Mouse (Mus musculus) hindbrain, embryonic 16.5 days (tissue): Measurements from ENCODE around the gene Cpox. TPM values are rescaled to one million over a fixed set of nuclear protein-coding genes. Genes with fewer than 3 reads are reported as not detected.

Experiments
- ATAC-seq: fragments of 200-750 bp; cut with Nextera tagmentation; 2 replicates; pipeline ENCODE4 v1.8.0; 2017; ENCODE audit warnings: moderate TSS enrichment, moderate library complexity
- H3K27ac ChIP-seq: fragments of 300-500 bp; sonication (generic); 2 replicates; pipeline ENCODE4 v1.5.1; 2014; ENCODE audit warnings: low read depth, mild to moderate bottlenecking, control low read depth, low read length, moderate library complexity
- H3K27me3 ChIP-seq: fragments of 300-500 bp; sonication (generic); replicated peaks from 2 replicates; pipeline ENCODE4 v1.6.1; 2014; ENCODE audit warnings: low read length; ENCODE audit not compliant: control insufficient read depth, insufficient read depth
- H3K36me3 ChIP-seq: fragments of 300-500 bp; sonication (generic); 2 replicates; pipeline ENCODE4 v1.6.1; 2014; ENCODE audit warnings: mild to moderate bottlenecking, low read length, moderate library complexity, mixed read lengths; ENCODE audit not compliant: control insufficient read depth, insufficient read depth
- H3K4me1 ChIP-seq: fragments of 300-500 bp; sonication (generic); 2 replicates; pipeline ENCODE4 v1.6.1; 2014; ENCODE audit warnings: low read depth, low read length; ENCODE audit not compliant: control insufficient read depth, insufficient read depth
- H3K4me2 ChIP-seq: fragments of 300-500 bp; sonication (generic); 2 replicates; pipeline ENCODE4 v1.6.1; 2014; ENCODE audit warnings: mild to moderate bottlenecking, low read length, control low read depth, moderate library complexity
- H3K4me3 ChIP-seq: fragments of 300-500 bp; sonication (generic); 2 replicates; pipeline ENCODE4 v1.5.1; 2014; ENCODE audit warnings: mild to moderate bottlenecking, low read length, control low read depth, moderate library complexity
- H3K9ac ChIP-seq: fragments of 300-500 bp; sonication (generic); 2 replicates; pipeline ENCODE4 v1.6.1; 2014; ENCODE audit warnings: low read depth, mild to moderate bottlenecking, control low read depth, low read length, moderate library complexity
- H3K9me3 ChIP-seq: fragments of 300-500 bp; sonication (generic); 2 replicates; pipeline ENCODE4 v1.6.1; 2014; ENCODE audit warnings: mild to moderate bottlenecking, low read length, moderate library complexity; ENCODE audit not compliant: control insufficient read depth
- WGBS: fragments of 180-500 bp; shearing (Covaris S2); extraction: QIAGEN DNeasy Blood & Tissue Kit; methylation state at CpG from one replicate; pipeline ENCODE4 v1.1.7; 2014; 5-methylcytosine and 5-hydroxymethylcytosine counted together
- polyA plus RNA-seq: library from polyadenylated mRNA; unstranded; fragments of >200 nt; fragmentation: Nextera tagmentation; extraction: Ambion mirVana; gene quantifications from 2 replicates; pipeline ENCODE4 v1.2.1, GENCODE M21; 2015

The Cpox gene
- polyA plus RNA-seq, 1 experiment from 2014 or later = 14.5 TPM

- H3K36me3 ChIP-seq = no peaks in the 10 kb centered on the region
- ATAC-seq = no peak
Observed at GRCm38 (mm10) chr16:58637448-58637847, 32.6 kb upstream of the Cpox start.

GRCm38 (mm10) chr16:58638016-58638415, 32.1 kb upstream of the Cpox start:
- Histone ChIP-seq H3K36me3 (no peaks in the 10 kb centered on the region), H3K4me1 (no peaks in the 10 kb centered on the region), H3K4me2 (no peak overlapping the region), H3K9me3 (no peaks in the 10 kb centered on the region), H3K9ac (no peak overlapping the region), H3K4me3 (no peak overlapping the region), H3K27me3 (no peaks in the 10 kb centered on the region), H3K27ac (no peak overlapping the region)
- 83% methylated on average over 7 of the region's 7 CpGs for WGBS
- no peak for ATAC-seq

More at GRCm38 (mm10) chr16:58637448-58637847, 32.6 kb upstream of the Cpox start:
- WGBS = 78% methylated on average over 4 of the region's 4 CpGs
- Histone ChIP-seq H3K9ac (no peak overlapping the region), H3K4me3 (no peak overlapping the region), H3K4me2 (no peak overlapping the region), H3K9me3 (no peaks in the 10 kb centered on the region), H3K27ac (no peak overlapping the region), H3K27me3 (no peaks in the 10 kb centered on the region), H3K4me1 (no peaks in the 10 kb centered on the region)

GRCm38 (mm10) chr16:58638689-58639175, 31.4 kb upstream of the Cpox start, which contains the start of gene E330017A01Rik:
E330017A01Rik (minus strand) TSS chr16:58638739.
- Histone ChIP-seq H3K36me3 (no peaks in the 10 kb centered on the region), H3K9ac (no peak within 1 kb of the TSS), H3K4me2 (no peak within 1 kb of the TSS), H3K4me1 (no peaks in the 10 kb centered on the region), H3K27ac (no peak within 1 kb of the TSS), H3K9me3 (no peaks in the 10 kb centered on the region), H3K4me3 (no peak within 1 kb of the TSS), H3K27me3 (no peaks in the 10 kb centered on the region)
- ATAC-seq = no peak
- 81% methylated on average over 3 of the region's 3 CpGs for WGBS

GRCm38 (mm10) chr16:58649979-58650378, 20.1 kb upstream of the Cpox start:
- no peaks in the 10 kb centered on the region for H3K9me3 ChIP-seq
- H3K36me3 ChIP-seq = no peaks in the 10 kb centered on the region
- WGBS = 94% methylated on average over 10 of the region's 10 CpGs
- H3K9ac ChIP-seq = no peak overlapping the region
- ATAC-seq = no peak
- no peaks in the 10 kb centered on the region for H3K27me3 ChIP-seq
- no peak overlapping the region for H3K4me2 ChIP-seq
- H3K4me1 ChIP-seq = no peaks in the 10 kb centered on the region
- no peak overlapping the region for H3K27ac ChIP-seq
- no peak overlapping the region for H3K4me3 ChIP-seq

- Histone ChIP-seq H3K9ac (no peak overlapping the region), H3K27ac (no peak overlapping the region), H3K4me2 (no peak overlapping the region), H3K4me1 (no peaks in the 10 kb centered on the region), H3K4me3 (no peak overlapping the region), H3K9me3 (no peaks in the 10 kb centered on the region), H3K27me3 (no peaks in the 10 kb centered on the region), H3K36me3 (no peaks in the 10 kb centered on the region)
- ATAC-seq = no peak
Observed at GRCm38 (mm10) chr16:58655751-58656150, 14.3 kb upstream of the Cpox start.

- H3K4me2 ChIP-seq = no peak overlapping the region
- ATAC-seq = no peak
- no peaks in the 10 kb centered on the region for H3K36me3 ChIP-seq
- no peak overlapping the region for H3K9ac ChIP-seq
- H3K4me3 ChIP-seq = no peak overlapping the region
- no peak overlapping the region for H3K27ac ChIP-seq
- no peaks in the 10 kb centered on the region for H3K27me3 ChIP-seq
- no peaks in the 10 kb centered on the region for H3K9me3 ChIP-seq
- H3K4me1 ChIP-seq = no peaks in the 10 kb centered on the region
- WGBS = 86% methylated on average over 4 of the region's 4 CpGs
Observed at GRCm38 (mm10) chr16:58656526-58656925, 13.6 kb upstream of the Cpox start.

GRCm38 (mm10) chr16:58658668-58659067, 11.4 kb upstream of the Cpox start:
- 96% methylated on average over 6 of the region's 6 CpGs for WGBS
- no peaks in the 10 kb centered on the region for H3K4me1 ChIP-seq
- no peak overlapping the region for H3K27ac ChIP-seq
- H3K36me3 ChIP-seq = no peaks in the 10 kb centered on the region
- H3K9me3 ChIP-seq = no peaks in the 10 kb centered on the region
- H3K4me3 ChIP-seq = no peak overlapping the region
- H3K4me2 ChIP-seq = no peak overlapping the region
- no peaks in the 10 kb centered on the region for H3K27me3 ChIP-seq
- no peak for ATAC-seq
- H3K9ac ChIP-seq = no peak overlapping the region

GRCm38 (mm10) chr16:58661826-58662225, 8.3 kb upstream of the Cpox start:
- no peak overlapping the region for H3K9ac ChIP-seq
- H3K4me2 ChIP-seq = no peak overlapping the region
- H3K27me3 ChIP-seq = no peaks in the 10 kb centered on the region
- 78% methylated on average over 5 of the region's 5 CpGs for WGBS
- H3K36me3 ChIP-seq = no peaks in the 10 kb centered on the region
- no peak overlapping the region for H3K27ac ChIP-seq
- H3K9me3 ChIP-seq = no peaks in the 10 kb centered on the region
- H3K4me3 ChIP-seq = no peak overlapping the region
- ATAC-seq = no peak
- H3K4me1 ChIP-seq = no peaks in the 10 kb centered on the region

- Histone ChIP-seq H3K9me3 (no peaks in the 10 kb centered on the region), H3K4me1 (no peaks in the 10 kb centered on the region), H3K27ac (no peak overlapping the region), H3K9ac (no peak overlapping the region), H3K27me3 (no peaks in the 10 kb centered on the region), H3K4me3 (no peak overlapping the region), H3K4me2 (no peak overlapping the region), H3K36me3 (no peaks in the 10 kb centered on the region)
- ATAC-seq = no peak
Observed at GRCm38 (mm10) chr16:58662287-58662791, 7.8 kb upstream of the Cpox start.

GRCm38 (mm10) chr16:58663021-58663420, 7.1 kb upstream of the Cpox start:
- peak; percentile 82 for ATAC-seq
- Histone ChIP-seq H3K4me2 (no peak overlapping the region), H3K4me3 (no peak overlapping the region), H3K4me1 (no peaks in the 10 kb centered on the region), H3K27me3 (no peaks in the 10 kb centered on the region), H3K9me3 (no peaks in the 10 kb centered on the region), H3K9ac (no peak overlapping the region), H3K27ac (no peak overlapping the region), H3K36me3 (no peaks in the 10 kb centered on the region)
- 67% methylated on average over 5 of the region's 5 CpGs for WGBS
